Mouse (Mus musculus) frontal cortex, postnatal 36 days (tissue): ENCODE measurements around the gene Lmtk3.

Experiments
- DNase-seq, 2 experiments: peaks; one replicate each; pipeline ENCODE4 v3.0.0; 2022; ENCODE audit warnings: low spot score in 2 of 2

The Lmtk3 gene

GRCm38 (mm10) chr7:45784524-45785372 lies 1.2 kb downstream of the Lmtk3 start, which contains the start of gene Sult2b1:
Gene Sult2b1 (minus strand): TSS chr7:45784669.
- DNase-seq: peak; percentile 88 to 93

GRCm38 (mm10) chr7:45785388-45786135 lies 2.0 kb downstream of the Lmtk3 start:
- DNase-seq: no peak

GRCm38 (mm10) chr7:45786136-45786578 lies 2.6 kb downstream of the Lmtk3 start:
- peak in 1 of 2 experiments; percentile 18 for DNase-seq

- peak in 1 of 2 experiments; percentile 71 for DNase-seq
Observed at GRCm38 (mm10) chr7:45786661-45787413, 3.3 kb downstream of the Lmtk3 start.

- no peak for DNase-seq
Observed at GRCm38 (mm10) chr7:45787642-45788041, 4.1 kb downstream of the Lmtk3 start.

GRCm38 (mm10) chr7:45790721-45791120 lies 7.2 kb downstream of the Lmtk3 start:
- DNase-seq: no peak

GRCm38 (mm10) chr7:45791756-45792490 lies 8.4 kb downstream of the Lmtk3 start:
- DNase-seq: peak in 1 of 2 experiments; percentile 56

GRCm38 (mm10) chr7:45793240-45793639 lies 9.7 kb downstream of the Lmtk3 start:
- no peak for DNase-seq

GRCm38 (mm10) chr7:45793969-45794585 lies 10.5 kb downstream of the Lmtk3 start:
- DNase-seq: no peak

GRCm38 (mm10) chr7:45794971-45795370 lies 11.4 kb downstream of the Lmtk3 start:
- DNase-seq: no peak

- DNase-seq: no peak
Observed at GRCm38 (mm10) chr7:45796950-45797349, 13.4 kb downstream of the Lmtk3 start.

- DNase-seq: no peak
Observed at GRCm38 (mm10) chr7:45797661-45798510, 14.3 kb downstream of the Lmtk3 start.

- DNase-seq: no peak
Observed at GRCm38 (mm10) chr7:45798511-45798836, 14.9 kb downstream of the Lmtk3 start.

GRCm38 (mm10) chr7:45798931-45799330 lies 15.4 kb downstream of the Lmtk3 start:
- no peak for DNase-seq

- DNase-seq: no peak
Observed at GRCm38 (mm10) chr7:45800001-45800400, 16.5 kb downstream of the Lmtk3 start.

GRCm38 (mm10) chr7:45800546-45801204 lies 17.1 kb downstream of the Lmtk3 start:
- no peak for DNase-seq

- peak; percentile 93 to 94 for DNase-seq
Observed at GRCm38 (mm10) chr7:45801348-45801747, 17.8 kb downstream of the Lmtk3 start.

GRCm38 (mm10) chr7:45802551-45802950 lies 19.0 kb downstream of the Lmtk3 start:
- no peak for DNase-seq

GRCm38 (mm10) chr7:45805941-45806340 lies 22.4 kb downstream of the Lmtk3 start:
- DNase-seq: no peak
